Mouse (Mus musculus) forebrain, embryonic 16.5 days (tissue): Measurements from ENCODE around the gene Timm29. TPM values are rescaled to one million over a fixed set of nuclear protein-coding genes. Genes with fewer than 3 reads are reported as not detected.

Experiments
- ATAC-seq: fragments of 200-750 bp; cut with Nextera tagmentation; 2 replicates; pipeline ENCODE4 v1.8.0; 2017; ENCODE audit warnings: mild to moderate bottlenecking, moderate library complexity
- H3K27ac ChIP-seq: fragments of 300-500 bp; sonication (generic); 2 replicates; pipeline ENCODE4 v1.5.1; 2014; ENCODE audit warnings: low read length, control low read depth
- H3K27me3 ChIP-seq: fragments of 300-500 bp; sonication (generic); replicated peaks from 2 replicates; pipeline ENCODE4 v1.6.1; 2014; ENCODE audit warnings: low read length; ENCODE audit not compliant: control insufficient read depth, insufficient read depth
- H3K36me3 ChIP-seq: fragments of 300-500 bp; sonication (generic); 2 replicates; pipeline ENCODE4 v1.6.1; 2014; ENCODE audit not compliant: control insufficient read depth, insufficient read depth
- H3K4me1 ChIP-seq: fragments of 300-500 bp; sonication (generic); replicated peaks from 2 replicates; pipeline ENCODE4 v1.6.1; 2014; ENCODE audit warnings: low read length; ENCODE audit not compliant: control insufficient read depth, insufficient read depth
- H3K4me2 ChIP-seq: fragments of 300-500 bp; sonication (generic); 2 replicates; pipeline ENCODE4 v1.6.1; 2014; ENCODE audit warnings: mild to moderate bottlenecking, low read length, control low read depth
- H3K4me3 ChIP-seq: fragments of 300-500 bp; sonication (generic); replicated peaks from 2 replicates; pipeline ENCODE4 v1.5.1; 2014; ENCODE audit warnings: mild to moderate bottlenecking, low read length, control low read depth
- H3K9ac ChIP-seq: fragments of 300-500 bp; sonication (generic); replicated peaks from 2 replicates; pipeline ENCODE4 v1.6.1; 2014; ENCODE audit warnings: low read depth, low read length, control low read depth
- H3K9me3 ChIP-seq: fragments of 300-500 bp; sonication (generic); 2 replicates; pipeline ENCODE4 v1.6.1; 2016; ENCODE audit warnings: low read length; ENCODE audit not compliant: control insufficient read depth
- WGBS: fragments of 180-500 bp; shearing (Covaris S2); extraction: QIAGEN DNeasy Blood & Tissue Kit; methylation state at CpG from one replicate; pipeline ENCODE4 v1.1.7; 2014; 5-methylcytosine and 5-hydroxymethylcytosine counted together
- polyA plus RNA-seq: library from polyadenylated mRNA; unstranded; fragments of >200 nt; fragmentation: Nextera tagmentation; extraction: Ambion mirVana; gene quantifications from 2 replicates; pipeline ENCODE4 v1.2.1, GENCODE M21; 2015

Gene Timm29
- polyA plus RNA-seq, 1 experiment from 2014 or later: 58.2 TPM

GRCm38 (mm10) chr9:21556996-21557395 is 35.5 kb upstream of the Timm29 start:
- H3K9ac ChIP-seq: no peak overlapping the region
- no peak overlapping the region for H3K4me3 ChIP-seq

GRCm38 (mm10) chr9:21557556-21557955 is 35.0 kb upstream of the Timm29 start:
- 98% methylated on average over 2 of the region's 2 CpGs for WGBS
- H3K4me3 ChIP-seq: no peak overlapping the region
- no peak for ATAC-seq

More at GRCm38 (mm10) chr9:21556996-21557395, 35.5 kb upstream of the Timm29 start:
- H3K27me3 ChIP-seq: no peaks in the 10 kb centered on the region
- 88% methylated on average over 2 of the region's 2 CpGs for WGBS
- ATAC-seq: no peak
- no peaks in the 10 kb centered on the region for H3K36me3 ChIP-seq
- no peak overlapping the region for H3K27ac ChIP-seq
- no peaks in the 10 kb centered on the region for H3K9me3 ChIP-seq
- no peaks in the 10 kb centered on the region for H3K4me1 ChIP-seq
- no peak overlapping the region for H3K4me2 ChIP-seq

DNA sequence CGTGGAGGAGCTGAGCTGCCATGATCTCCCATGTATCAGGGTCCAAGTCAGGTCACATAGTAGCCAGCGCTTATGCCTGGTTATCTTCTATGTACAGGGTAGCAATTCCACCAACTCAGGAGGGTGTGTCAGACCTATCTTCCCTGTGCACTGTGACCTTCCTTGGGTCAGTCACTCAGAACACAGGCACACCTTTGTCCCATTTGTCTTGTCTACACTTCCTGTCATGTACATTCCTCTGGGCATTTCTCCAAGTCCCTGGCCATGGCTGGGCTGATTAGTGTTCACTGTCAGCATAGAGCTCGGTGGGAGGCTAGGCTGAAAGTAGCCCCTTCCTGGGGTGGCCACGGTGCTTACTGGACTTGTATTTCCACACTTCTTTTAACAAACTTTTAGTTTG is 34.2 kb upstream of the Timm29 start:
- H3K27ac ChIP-seq: no peak overlapping the region
- no peaks in the 10 kb centered on the region for H3K36me3 ChIP-seq
- H3K4me1 ChIP-seq: no peaks in the 10 kb centered on the region
- no peaks in the 10 kb centered on the region for H3K9me3 ChIP-seq
- H3K9ac ChIP-seq: no peak overlapping the region
- ATAC-seq: no peak
- H3K4me2 ChIP-seq: no peak overlapping the region
- no peak overlapping the region for H3K4me3 ChIP-seq
- 80% methylated on average over 4 of the region's 4 CpGs for WGBS
- no peaks in the 10 kb centered on the region for H3K27me3 ChIP-seq

More at GRCm38 (mm10) chr9:21557556-21557955, 35.0 kb upstream of the Timm29 start:
- Histone ChIP-seq H3K4me1 (no peaks in the 10 kb centered on the region), H3K27me3 (no peaks in the 10 kb centered on the region), H3K9me3 (no peaks in the 10 kb centered on the region), H3K27ac (no peak overlapping the region), H3K9ac (no peak overlapping the region), H3K4me2 (no peak overlapping the region), H3K36me3 (no peaks in the 10 kb centered on the region)

DNA sequence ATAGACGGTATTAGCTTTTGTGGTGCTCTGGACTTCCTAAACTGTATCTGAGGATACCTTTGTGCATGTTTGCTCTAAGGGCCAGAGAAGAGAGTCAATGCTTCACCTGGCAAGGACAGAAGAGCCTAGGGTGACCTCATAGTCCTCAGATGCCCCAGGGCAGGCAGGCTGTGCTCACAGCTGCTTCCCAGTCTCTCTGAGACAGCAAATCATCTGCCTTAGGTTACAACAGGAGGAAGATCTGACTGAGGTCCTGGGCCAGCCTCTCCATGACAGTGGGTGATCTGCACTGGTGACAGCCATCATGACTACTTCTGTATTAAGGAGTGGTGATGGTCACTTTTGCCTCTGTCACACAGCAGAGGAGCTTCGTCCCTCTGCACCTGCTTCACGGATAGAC is 33.4 kb upstream of the Timm29 start:
- no peaks in the 10 kb centered on the region for H3K4me1 ChIP-seq
- no peaks in the 10 kb centered on the region for H3K9me3 ChIP-seq
- H3K27ac ChIP-seq: no peak overlapping the region
- no peak overlapping the region for H3K4me2 ChIP-seq
- no peaks in the 10 kb centered on the region for H3K36me3 ChIP-seq
- 95% methylated on average over 3 of the region's 3 CpGs for WGBS
- no peak for ATAC-seq
- no peak overlapping the region for H3K4me3 ChIP-seq
- H3K27me3 ChIP-seq: no peaks in the 10 kb centered on the region
- no peak overlapping the region for H3K9ac ChIP-seq

DNA sequence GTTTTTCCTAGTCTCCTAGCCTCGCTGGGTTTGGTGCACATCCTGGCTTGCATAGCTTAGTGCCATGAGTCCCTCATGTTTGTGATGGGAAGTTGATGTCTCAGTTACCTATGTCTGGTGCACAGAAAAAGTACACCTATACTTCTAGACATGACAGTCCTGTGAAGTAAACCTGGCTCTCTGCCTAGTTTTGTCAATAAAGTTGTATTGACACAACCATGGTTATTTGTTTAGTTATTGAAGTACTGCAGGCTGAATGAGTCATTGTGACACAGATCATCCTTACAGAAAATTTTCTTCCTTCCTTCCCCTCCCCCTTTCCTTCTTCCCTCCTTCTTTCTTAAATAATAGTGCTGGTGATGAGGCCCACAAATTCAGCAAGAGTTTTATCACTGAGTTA is 28.1 kb upstream of the Timm29 start:
- WGBS: 75% methylated on average over 1 of the region's 1 CpGs
- no peak overlapping the region for H3K9ac ChIP-seq
- ATAC-seq: no peak
- H3K4me1 ChIP-seq: no peaks in the 10 kb centered on the region
- no peaks in the 10 kb centered on the region for H3K27me3 ChIP-seq
- H3K4me3 ChIP-seq: no peak overlapping the region
- H3K36me3 ChIP-seq: no peaks in the 10 kb centered on the region
- no peaks in the 10 kb centered on the region for H3K9me3 ChIP-seq
- H3K4me2 ChIP-seq: no peak overlapping the region
- H3K27ac ChIP-seq: no peak overlapping the region

GRCm38 (mm10) chr9:21565004-21565586 is 27.4 kb upstream of the Timm29 start:
- Histone ChIP-seq H3K27ac (no peak overlapping the region), H3K4me1 (no peaks in the 10 kb centered on the region), H3K9me3 (no peaks in the 10 kb centered on the region), H3K4me3 (no peak overlapping the region), H3K27me3 (no peaks in the 10 kb centered on the region), H3K9ac (no peak overlapping the region), H3K36me3 (peaks cover 2% of the 10 kb centered on the region; the same call in 1 of the 2 replicates), H3K4me2 (no peak overlapping the region)
- WGBS: 87% methylated on average over 4 of the region's 4 CpGs
- ATAC-seq: no peak

DNA sequence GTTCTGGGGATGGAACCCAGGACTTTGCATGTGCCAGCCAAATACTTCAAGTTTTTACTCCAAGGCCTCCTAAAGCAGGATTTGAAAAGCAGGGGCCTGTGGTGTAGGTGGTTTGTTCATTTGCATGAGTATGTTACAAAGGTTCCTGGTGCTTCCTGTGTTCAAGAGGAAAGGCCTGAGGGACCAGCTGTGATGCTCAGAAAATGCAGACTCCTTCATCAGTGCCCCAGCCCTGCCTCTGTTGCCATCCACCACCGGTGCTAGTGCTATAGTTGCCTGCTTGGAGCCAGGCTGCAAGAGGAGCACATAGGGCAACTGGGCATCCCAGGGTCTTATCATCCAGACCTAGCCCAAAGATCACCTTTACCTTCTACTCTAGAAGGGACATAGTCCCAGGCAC is 26.0 kb upstream of the Timm29 start:
- Histone ChIP-seq H3K36me3 (peaks cover 7% of the 10 kb centered on the region; the same call in 1 of the 2 replicates), H3K4me2 (no peak overlapping the region), H3K27me3 (no peaks in the 10 kb centered on the region), H3K4me3 (no peak overlapping the region), H3K4me1 (no peaks in the 10 kb centered on the region), H3K27ac (no peak overlapping the region), H3K9me3 (no peaks in the 10 kb centered on the region), H3K9ac (no peak overlapping the region)
- WGBS: 88% methylated on average over 1 of the region's 1 CpGs
- no peak for ATAC-seq

- peaks cover 12% of the 10 kb centered on the region; the same call in 1 of the 2 replicates for H3K36me3 ChIP-seq
- no peaks in the 10 kb centered on the region for H3K9me3 ChIP-seq
- 86% methylated on average over 2 of the region's 2 CpGs for WGBS
- H3K27ac ChIP-seq: no peak overlapping the region
- no peak for ATAC-seq
- H3K4me1 ChIP-seq: no peaks in the 10 kb centered on the region
- no peak overlapping the region for H3K4me3 ChIP-seq
- no peak overlapping the region for H3K9ac ChIP-seq
- no peaks in the 10 kb centered on the region for H3K27me3 ChIP-seq
- H3K4me2 ChIP-seq: no peak overlapping the region
Observed at GRCm38 (mm10) chr9:21567051-21567450, 25.5 kb upstream of the Timm29 start.

GRCm38 (mm10) chr9:21568657-21569255 is 23.8 kb upstream of the Timm29 start:
- 93% methylated on average over 8 of the region's 8 CpGs for WGBS
- ATAC-seq: no peak
- Histone ChIP-seq H3K9me3 (no peaks in the 10 kb centered on the region), H3K27ac (no peak overlapping the region), H3K4me1 (no peaks in the 10 kb centered on the region), H3K36me3 (peaks cover 15% of the 10 kb centered on the region), H3K9ac (no peak overlapping the region), H3K4me3 (no peak overlapping the region), H3K27me3 (no peaks in the 10 kb centered on the region), H3K4me2 (no peak overlapping the region)
